Mouse (Mus musculus): ENCODE data around the gene Capzb.

Capzb gene

DNA sequence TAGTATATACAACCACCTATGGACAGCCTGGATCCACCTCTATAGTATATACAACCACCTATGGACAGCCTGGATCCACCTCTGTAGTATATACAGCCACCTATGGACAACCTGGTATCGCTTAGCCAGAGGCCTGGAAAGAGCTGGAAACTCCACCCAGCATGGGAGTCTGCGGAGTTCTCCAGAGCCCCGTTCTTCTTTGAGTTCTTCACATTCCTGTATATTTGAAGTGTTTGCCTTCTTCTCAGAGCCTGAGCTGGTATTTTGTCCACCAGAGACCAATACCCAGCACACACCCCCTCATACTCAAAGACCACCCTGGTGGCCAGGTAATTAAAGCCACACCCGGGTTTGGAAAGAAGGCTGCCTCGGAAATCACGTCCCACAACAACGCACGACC, 64.0 kb downstream of the Capzb start:
- ATAC-seq (ENCODE audit: insufficient number of reproducible peaks, low FRiP score, low TSS enrichment) = no peak

DNA sequence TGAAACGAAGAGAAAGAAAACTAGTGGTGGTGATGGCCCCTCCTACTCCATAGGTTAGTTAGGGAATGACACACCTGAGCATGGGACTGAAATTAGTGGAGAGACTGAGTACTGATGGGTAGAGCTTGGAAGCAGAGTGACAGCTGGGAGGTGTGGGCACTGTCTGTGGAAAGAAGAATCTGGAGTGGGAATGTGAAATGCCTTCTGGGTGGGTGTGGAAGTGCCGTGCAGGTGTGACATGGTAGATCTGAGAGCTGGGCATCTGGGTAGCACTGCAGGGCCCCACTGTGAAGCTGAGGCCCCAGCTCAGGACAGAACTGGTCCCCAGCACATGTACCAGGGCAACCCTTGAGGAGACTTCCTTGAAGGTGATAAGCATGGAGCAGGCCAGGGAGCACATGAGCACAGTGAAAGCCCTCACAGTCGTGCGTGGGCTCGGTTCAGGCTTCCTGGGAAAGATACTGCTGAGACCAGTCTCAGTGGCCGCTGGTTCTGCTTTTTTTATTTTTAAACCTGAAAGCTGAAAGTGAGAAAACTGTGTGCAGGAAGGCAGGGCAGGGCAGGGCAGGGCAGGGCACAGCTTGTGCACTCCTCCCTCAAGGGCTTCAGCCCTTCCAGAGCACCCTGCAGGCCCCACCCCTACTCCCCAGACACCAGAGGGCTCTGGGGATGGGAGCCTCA, 66.1 kb downstream of the Capzb start:
- ATAC-seq (ENCODE audit: insufficient number of reproducible peaks, low FRiP score, low TSS enrichment) = no peak

DNA sequence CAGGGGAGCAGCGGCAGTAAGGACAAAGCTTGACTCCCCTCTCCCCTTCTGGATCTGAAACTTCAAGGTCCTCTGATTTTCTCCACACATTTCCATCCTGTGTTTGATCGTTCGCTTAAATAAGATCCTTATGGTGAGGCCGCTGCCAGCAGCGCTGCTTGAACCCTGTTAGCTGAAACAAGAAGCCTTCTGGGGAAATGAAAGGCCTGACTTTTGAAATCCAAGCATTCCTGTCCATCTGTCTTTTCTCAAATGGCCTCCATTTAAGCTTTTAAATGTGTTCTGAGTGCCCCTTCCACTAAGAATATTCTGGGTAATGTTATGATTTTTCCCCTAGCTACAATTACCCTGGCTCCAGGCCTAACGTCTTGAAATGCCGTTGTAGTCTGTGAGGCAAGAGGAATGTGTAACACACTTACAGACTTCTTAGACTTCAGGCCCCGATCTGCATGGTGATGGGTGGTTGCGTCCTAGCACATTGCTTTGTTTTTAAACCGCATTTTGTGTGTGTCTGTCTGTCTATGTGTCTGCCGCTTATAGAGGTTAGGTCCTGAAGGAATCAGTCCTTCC, 66.7 kb downstream of the Capzb start:
- no peak for ATAC-seq (ENCODE audit: insufficient number of reproducible peaks, low FRiP score, low TSS enrichment)

- no peak for ATAC-seq (ENCODE audit: insufficient number of reproducible peaks, low FRiP score, low TSS enrichment)
These were observed 70.3 kb downstream of the Capzb start for GRCm38 (mm10) chr4:139262981-139263380.

DNA sequence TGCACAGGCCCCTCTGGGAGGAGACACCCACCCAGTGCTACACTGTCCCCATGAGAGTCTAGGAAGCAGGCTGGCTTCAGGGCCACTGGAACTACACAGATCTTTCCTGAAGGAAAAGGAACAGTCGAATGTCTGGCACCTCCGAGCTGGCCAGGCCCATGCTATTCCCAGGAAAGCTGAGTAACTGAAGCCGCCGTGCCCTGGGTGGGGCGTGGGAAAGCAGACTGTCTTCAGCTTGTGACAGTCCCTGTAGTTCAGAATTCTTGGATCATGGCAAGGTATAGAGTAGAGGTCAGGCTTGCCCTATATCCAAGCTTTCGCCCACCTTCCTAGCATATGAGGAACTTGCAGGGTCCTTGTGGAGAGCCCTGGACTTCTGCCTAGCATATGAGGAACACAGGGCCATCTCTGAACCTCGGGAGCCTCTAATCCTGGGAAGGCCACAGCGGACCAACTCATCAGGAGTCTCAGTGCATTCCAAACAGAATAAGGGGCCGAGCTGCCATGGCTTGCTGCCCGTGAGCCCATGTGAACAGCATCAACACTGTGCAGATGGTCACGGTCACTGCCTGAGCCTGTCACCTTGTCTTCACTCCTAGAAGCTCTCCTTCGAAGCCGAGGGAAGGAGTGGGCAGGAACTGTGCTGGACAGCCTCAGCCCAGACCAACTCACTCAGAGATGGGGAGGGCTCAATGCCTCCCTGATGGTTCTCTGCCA, 73.2 kb downstream of the Capzb start:
- peak; percentile 29; the same call in 1 of the 2 replicates for ATAC-seq (ENCODE audit: insufficient number of reproducible peaks, low FRiP score, low TSS enrichment)

DNA sequence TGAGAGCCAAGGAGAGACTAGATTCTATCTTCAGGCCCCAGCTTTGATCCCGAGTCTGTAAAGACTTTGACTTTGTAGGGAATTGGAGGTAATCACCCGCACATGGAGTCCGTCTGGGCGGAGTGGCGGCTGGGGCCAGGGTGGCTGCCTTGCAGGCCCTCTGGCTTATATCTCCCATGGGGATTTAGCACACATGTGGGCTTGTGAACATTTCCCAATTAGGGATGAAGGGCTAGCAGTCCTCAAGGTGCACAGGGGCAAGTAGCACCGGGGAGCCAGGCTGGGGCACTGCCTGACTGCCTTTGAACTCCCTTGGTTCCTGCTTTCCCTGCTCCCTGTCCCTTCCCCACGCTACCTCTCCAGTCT, 73.8 kb downstream of the Capzb start:
- no peak for ATAC-seq (ENCODE audit: insufficient number of reproducible peaks, low FRiP score, low TSS enrichment)

GRCm38 (mm10) chr4:139267335-139267734, 74.6 kb downstream of the Capzb start:
- no peak for ATAC-seq (ENCODE audit: insufficient number of reproducible peaks, low FRiP score, low TSS enrichment)

DNA sequence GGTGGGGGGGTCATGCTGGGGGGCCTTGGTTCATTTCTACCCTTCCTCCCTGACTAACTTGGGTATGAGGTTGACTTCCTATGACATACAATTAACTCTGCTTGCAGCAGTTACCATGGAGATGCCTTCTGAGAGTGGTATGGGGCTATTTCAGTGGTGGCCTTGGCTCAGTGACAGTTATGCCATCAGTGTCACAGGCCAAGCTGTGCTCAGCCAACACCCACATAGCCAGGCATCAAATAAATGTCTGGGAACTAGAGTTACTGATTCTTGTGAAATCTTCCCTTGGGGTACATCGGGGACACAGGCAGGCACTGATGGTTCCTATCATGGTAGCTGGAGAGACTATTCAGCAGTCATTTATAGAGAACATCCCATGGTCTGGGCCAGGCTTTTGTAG, 75.5 kb downstream of the Capzb start:
- ATAC-seq (ENCODE audit: insufficient number of reproducible peaks, low FRiP score, low TSS enrichment) = no peak; the same call in 1 of the 2 replicates

GRCm38 (mm10) chr4:139270168-139270567, 77.5 kb downstream of the Capzb start:
- peak; percentile 53; the same call in 1 of the 2 replicates for ATAC-seq (ENCODE audit: insufficient number of reproducible peaks, low FRiP score, low TSS enrichment)

DNA sequence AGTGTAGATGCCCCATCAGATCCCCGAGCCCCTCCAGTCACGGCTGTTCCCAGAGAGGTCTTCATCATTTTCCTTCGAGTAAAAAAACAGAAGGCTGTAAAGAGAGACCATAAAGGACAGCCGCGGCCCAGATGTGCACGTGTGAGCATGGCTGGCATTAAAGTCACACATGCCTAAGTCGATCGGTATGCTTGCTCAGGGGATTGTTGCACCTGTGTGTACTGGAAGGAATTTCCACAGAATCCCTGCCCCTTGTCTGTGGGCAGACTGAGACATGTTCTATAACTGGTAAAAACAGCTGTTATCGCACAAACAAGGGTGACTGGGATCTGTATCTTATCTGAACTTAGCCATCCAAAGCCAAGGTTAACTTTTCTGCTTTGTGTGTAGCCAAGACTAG, 78.9 kb downstream of the Capzb start:
- no peak for ATAC-seq (ENCODE audit: insufficient number of reproducible peaks, low FRiP score, low TSS enrichment)

GRCm38 (mm10) chr4:139272951-139273680, 80.4 kb downstream of the Capzb start:
- no peak for ATAC-seq (ENCODE audit: insufficient number of reproducible peaks, low FRiP score, low TSS enrichment)

GRCm38 (mm10) chr4:139274573-139274972, 81.9 kb downstream of the Capzb start:
- peak; percentile 28; the same call in 1 of the 2 replicates for ATAC-seq (ENCODE audit: insufficient number of reproducible peaks, low FRiP score, low TSS enrichment)

DNA sequence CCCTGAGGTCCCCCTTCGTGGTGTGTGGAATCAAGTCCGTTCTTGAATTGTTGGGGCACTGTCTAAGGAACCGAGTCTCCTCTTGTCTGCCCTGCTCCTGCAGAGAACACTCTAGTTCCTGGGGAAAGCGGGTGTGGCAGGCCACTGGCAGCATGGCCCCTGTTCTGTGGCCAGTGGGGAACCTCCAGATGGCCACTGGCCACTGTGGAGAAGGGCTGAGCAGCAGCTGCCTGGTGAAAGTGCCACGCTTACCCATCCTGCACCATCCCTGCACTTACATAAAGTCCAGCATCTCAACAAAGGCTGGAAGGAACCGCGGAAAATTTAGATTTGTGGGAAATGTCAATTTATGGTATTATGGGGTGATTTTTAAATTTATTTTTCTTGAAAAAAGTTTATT, 83.7 kb downstream of the Capzb start:
- no peak for ATAC-seq (ENCODE audit: insufficient number of reproducible peaks, low FRiP score, low TSS enrichment)

GRCm38 (mm10) chr4:139280530-139280929, 87.8 kb downstream of the Capzb start:
- ATAC-seq (ENCODE audit: insufficient number of reproducible peaks, low FRiP score, low TSS enrichment) = no peak

DNA sequence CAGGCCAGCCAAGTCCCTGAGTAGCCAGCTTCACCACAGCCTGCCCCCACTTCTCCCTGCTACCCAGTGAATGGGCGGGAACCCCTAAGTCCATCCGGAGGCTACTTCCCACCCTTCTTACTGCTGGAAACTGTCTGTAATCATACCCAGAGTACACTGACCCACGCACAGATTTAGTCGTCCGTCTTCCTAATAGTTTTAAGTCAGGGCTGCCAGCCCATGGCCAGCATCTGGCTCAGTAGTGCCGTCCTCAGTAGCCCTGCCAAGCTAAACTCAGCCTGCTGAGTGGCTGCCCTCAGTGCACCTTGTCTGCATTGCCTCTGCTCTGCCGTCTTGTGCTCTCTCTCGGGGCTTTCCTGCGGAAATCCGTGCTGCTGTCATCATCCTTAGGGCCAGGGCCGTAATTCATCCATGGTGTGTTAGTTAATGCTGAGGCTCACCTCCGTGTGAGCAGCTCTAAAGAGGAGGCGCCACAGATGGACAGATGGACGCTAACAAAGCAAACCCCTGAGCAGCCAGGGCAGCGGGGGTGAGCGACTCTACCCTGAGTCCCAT, 89.2 kb downstream of the Capzb start:
- no peak for ATAC-seq (ENCODE audit: insufficient number of reproducible peaks, low FRiP score, low TSS enrichment)

GRCm38 (mm10) chr4:139282955-139283417, 90.3 kb downstream of the Capzb start:
- 0 out of 2 replicates have a peak, but pooled peaks have one; percentile 15 for ATAC-seq (ENCODE audit: insufficient number of reproducible peaks, low FRiP score, low TSS enrichment)

DNA sequence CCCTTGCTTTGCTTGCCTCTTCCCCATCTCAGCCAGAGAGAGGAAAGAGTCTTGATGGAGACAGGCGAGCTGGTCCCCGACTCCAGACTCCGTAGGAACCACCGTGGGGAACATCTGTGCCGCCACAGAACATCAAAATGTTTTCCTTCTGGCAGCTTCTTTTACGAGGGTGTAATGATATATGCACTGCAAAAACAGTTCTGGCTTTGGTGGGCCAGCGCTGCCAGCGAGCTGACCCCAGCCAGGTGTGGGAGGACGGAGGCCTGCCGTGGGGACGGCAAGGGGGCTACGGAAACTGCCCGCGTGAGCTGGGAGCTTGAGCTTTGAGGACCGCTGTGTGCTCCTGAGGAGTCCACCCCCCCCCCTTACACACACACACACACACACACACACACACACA, 92.2 kb downstream of the Capzb start:
- no peak for ATAC-seq (ENCODE audit: insufficient number of reproducible peaks, low FRiP score, low TSS enrichment)

GRCm38 (mm10) chr4:139286234-139286633, 93.5 kb downstream of the Capzb start:
- no peak for ATAC-seq (ENCODE audit: insufficient number of reproducible peaks, low FRiP score, low TSS enrichment)

GRCm38 (mm10) chr4:139287122-139287863, 94.6 kb downstream of the Capzb start:
- no peak for ATAC-seq (ENCODE audit: insufficient number of reproducible peaks, low FRiP score, low TSS enrichment)

DNA sequence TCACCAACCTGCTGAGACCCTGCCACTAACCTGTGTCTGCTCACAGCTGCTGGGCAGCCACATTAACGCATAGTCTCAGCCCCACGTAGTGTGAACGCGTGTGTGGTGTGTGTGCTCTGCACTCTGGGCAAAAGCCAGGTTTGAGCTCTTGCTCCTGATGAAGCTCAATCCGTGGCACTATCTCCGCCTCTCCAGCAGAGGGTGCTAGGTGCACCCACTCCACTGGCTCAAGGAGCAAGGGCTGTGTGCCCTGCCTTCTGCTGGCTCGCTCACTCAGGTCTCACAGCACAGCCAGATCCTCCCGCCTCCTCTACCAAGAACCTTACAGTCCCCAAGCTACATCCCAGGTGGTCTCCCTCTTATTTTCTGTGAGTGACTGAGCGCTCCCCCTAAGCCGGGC, 96.3 kb downstream of the Capzb start:
- peak; percentile 64 for ATAC-seq (ENCODE audit: insufficient number of reproducible peaks, low FRiP score, low TSS enrichment)

Data from cerebellum, adult (tissue).